Mouse (Mus musculus) left cerebral cortex, adult 18-20 months (tissue): ENCODE results near the gene Depp1. TPM values are rescaled to one million over a fixed set of nuclear protein-coding genes. Genes with fewer than 3 reads are reported as not detected.
A peak's percentile ranks its signal among the peaks of the same experiment; 100 is the strongest.

ENCODE experiments used
- DNase-seq, 2 experiments: peaks; one replicate each; pipeline ENCODE4 v3.0.0; 2021 to 2022; ENCODE audit warnings: low spot score in 2 of 2, mixed read lengths in 1 of 2
- total RNA-seq, 2 experiments: library from RNA; stranded (reverse); gene quantifications; 2 replicates each; pipeline ENCODE4 v1.2.3; 2021

Gene Depp1
- total RNA-seq, 2 experiments from 2014 or later = 1.4 to 2.5 TPM

DNA sequence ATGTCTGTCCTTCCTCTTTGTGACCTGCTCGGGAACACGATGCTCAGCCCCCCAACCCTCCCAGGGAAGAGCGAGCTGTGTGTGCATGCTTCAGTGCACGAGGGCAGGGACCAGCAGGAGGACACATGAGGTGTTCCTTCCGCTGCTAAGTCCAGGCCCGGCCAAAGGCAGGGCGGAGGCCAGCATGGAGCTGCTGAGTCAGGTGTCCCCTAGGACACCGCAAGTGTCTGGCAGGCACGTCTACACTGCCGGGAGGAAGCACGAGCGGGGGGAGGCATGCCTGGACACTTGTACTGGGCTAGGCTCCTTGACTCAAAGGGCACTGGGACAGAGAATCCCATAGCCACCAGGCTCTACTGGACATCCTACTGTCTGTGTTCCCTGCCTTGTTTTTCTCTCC, 2.6 kb upstream of the Depp1 start:
- no peak for DNase-seq

- no peak for DNase-seq
Observed at GRCm38 (mm10) chr6:116649811-116650210, 598 bp upstream of the Depp1 start.

DNA sequence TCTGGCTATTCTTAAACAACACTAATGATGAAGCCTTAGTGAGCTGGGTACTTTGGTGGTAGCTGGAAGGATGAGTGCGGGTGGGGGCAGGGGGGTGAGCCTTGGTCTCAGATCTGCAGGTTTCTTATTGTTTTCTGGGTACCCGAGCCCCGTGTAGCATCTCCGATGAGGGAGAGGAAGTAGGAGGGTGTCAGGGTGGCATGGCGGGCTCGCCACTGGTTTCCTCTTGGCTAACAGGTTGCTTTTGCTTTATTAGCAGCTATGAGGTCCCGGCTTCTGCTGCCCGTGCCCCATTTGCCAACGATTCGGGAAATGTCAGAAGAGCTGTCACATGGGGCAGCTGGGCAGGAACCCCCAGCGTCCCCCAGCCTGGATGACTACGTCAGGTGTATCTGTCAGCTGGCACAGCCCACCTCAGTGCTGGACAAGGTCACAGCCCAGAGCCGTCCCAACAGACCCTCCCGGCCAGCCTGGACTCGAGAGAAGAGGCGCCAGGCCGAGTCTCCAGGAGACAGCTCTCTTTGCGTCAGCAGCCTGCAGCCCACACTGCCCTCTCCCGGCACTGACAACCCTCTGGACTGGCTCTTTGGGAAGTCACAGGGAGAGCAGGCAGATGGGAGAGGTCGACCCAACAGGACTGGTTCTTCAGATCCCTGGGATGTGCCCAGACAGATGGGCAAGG, 1.2 kb downstream of the Depp1 start:
- no peak for DNase-seq

DNA sequence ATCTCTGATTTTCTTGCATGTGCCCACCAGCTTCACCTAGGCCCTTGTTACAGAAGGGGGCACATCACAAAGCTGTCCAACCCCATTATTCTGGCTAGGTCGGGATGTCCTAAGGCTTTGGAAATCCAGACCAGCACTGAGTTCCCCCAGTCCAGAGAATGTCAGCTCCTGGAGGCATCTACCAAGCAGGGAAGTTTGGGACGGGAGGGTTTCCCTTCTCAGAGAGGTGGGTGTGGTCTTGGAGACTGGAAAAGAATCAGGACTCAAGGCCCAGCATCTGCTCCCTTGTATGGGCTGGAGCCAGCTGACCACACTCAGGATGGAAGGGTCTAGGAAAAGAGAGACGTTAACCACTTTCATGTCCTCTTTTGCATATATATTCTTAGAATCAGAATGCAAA, 2.8 kb downstream of the Depp1 start:
- DNase-seq = no peak

GRCm38 (mm10) chr6:116653684-116654454, 3.5 kb downstream of the Depp1 start:
- DNase-seq = peak; percentile 60 to 68

GRCm38 (mm10) chr6:116663364-116663763, 13.0 kb downstream of the Depp1 start:
- DNase-seq = no peak

DNA sequence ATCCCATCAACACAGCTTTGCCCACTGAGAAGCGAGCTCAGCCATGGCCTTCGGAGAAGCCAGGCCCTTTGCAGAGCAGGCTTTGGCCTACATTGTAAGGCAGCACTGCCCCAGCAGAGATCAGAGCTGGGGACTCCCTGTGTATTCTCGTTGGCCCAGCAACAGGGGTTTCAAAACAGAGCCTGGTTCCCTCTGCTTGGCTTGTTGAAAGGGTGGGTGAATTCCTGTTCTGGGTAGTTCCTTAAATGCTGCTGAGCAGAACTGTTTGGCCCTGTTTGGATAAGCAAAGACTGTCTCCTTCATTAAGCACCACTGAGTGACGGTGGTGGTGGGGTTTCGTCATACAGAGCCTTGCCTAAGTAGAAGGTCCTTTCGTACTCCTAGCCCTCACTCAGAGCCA, 13.6 kb downstream of the Depp1 start:
- no peak for DNase-seq

GRCm38 (mm10) chr6:116664830-116665229, 14.4 kb downstream of the Depp1 start:
- DNase-seq = no peak

DNA sequence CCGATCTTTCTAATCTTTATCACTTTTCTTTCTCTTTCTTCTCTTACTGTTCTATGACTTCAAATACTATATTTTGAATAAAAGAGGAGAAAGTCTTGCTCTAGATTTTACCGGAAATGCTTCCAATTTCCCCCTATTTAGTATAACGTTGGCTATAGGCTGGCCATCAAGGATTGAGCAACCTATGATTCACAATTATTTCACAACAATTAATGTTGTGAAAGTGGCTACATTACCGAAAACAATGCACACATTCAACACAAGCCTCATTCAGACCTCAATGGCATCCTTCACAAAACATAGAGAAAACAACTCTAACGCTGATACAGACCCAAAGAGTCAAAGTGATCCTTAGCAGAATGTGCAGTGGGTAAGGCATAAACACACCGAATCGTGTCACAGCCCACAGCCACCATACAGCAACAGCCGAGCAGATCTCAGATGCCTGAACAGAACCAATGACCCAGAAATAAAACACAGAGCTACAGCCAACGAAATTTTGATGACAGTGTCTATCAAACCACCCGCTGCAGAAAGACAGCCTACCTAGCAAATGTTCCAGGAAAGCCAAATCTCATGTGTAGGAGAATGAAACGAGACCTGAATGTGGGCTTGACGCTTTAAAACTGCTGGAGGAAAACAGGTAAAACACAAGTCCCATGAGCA, 15.8 kb downstream of the Depp1 start:
- DNase-seq = no peak

- no peak for DNase-seq
Observed at GRCm38 (mm10) chr6:116666892-116667291, 16.5 kb downstream of the Depp1 start.

DNA sequence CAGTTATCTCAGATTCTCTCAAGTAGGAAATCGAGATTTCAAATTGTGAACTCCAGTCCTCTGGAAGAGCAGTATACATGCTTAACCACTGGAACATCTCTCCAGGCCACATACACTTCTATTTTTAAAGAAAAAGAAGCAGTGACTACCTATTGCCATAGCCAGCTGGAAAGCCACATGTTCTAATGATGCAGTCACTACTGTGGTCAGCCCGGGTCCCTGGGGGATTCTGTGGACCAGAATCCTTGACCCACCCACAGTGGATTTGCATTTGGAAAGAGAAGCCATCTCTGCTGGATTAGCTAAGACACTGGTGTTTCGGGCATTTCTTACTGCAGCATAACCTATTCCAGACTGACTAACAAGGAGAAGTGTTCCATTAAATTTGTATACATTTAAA, 17.0 kb downstream of the Depp1 start:
- DNase-seq = no peak

- DNase-seq = no peak
Observed at GRCm38 (mm10) chr6:116668682-116669470, 18.5 kb downstream of the Depp1 start.

DNA sequence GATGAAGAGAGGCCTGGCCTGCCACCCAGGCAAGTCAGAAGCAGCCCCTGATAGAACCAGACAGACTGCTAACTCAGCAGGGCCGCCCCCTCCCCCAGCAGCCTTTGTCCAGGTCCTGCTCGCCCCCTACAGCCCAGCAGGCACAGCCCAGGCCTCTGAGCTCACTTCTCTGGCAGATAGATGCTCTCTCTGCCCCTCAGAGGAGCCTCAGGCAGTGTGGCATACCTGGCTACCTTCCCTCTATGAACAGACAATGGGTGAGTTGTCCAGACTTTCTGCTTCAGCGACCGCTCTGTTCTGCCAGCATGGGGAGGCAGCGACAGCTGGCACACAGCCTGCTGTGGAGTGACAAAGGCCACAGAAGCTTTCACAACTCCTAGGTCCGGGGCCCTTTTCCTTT, 19.7 kb downstream of the Depp1 start:
- no peak for DNase-seq

DNA sequence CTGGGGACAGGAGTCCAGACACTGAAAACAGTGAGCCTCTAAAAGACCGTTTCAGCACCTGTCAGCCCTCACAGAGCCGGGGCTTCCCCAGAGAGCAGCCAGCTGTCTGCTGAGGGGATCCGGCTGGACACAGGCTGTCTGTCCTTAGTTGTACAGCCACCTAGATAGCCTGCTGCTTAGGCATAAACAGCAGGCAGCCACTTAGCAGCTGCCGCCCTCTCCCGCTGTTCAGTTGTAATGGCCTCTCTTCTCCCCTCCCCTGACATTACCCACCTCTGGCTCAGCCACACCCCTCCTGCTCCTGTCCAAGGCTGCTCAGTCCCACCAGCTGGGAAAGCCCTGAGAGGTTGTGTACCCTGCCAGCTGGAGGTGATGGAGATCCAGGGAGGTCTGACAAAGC, 20.6 kb downstream of the Depp1 start:
- DNase-seq = no peak

- DNase-seq = no peak
Observed at GRCm38 (mm10) chr6:116671768-116672167, 21.4 kb downstream of the Depp1 start.

- DNase-seq = no peak
Observed at GRCm38 (mm10) chr6:116672349-116672748, 21.9 kb downstream of the Depp1 start.

- peak; percentile 59 to 65 for DNase-seq
Observed at GRCm38 (mm10) chr6:116673471-116674282, 23.3 kb downstream of the Depp1 start, which contains the start of gene Rassf4. Rassf4 (minus strand) TSS chr6:116673952.

DNA sequence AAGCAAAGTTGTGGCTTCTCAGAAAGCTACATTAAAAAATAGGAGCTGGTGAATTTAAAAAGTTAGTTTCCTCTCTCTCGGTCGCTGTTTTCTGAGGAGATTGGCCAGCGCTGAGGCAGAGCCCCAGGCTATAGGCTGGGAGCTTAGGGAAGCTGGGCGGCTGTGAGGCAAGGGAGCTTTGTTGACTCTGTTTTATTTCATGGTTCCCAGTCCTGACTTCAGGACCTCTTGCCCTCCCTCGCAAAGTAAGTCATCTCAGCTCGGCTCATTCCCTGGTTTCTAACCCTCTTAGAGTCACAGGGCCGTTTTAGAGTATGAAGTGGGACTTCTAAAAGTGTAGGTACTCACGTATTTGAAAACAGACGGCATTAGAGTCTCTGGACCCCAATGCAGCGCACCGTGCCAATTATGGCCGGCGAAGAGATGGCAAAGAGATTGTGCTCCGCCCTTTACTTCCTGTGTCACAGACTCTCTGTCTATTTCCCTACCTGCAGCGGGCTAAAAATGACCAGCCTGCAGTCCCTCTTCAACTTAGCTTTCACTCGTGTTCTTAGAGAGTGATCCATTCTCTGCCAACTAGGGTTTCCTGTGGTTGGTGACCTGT, 24.0 kb downstream of the Depp1 start:
- no peak for DNase-seq

- DNase-seq = no peak
Observed at GRCm38 (mm10) chr6:116676355-116676913, 26.0 kb downstream of the Depp1 start.

DNA sequence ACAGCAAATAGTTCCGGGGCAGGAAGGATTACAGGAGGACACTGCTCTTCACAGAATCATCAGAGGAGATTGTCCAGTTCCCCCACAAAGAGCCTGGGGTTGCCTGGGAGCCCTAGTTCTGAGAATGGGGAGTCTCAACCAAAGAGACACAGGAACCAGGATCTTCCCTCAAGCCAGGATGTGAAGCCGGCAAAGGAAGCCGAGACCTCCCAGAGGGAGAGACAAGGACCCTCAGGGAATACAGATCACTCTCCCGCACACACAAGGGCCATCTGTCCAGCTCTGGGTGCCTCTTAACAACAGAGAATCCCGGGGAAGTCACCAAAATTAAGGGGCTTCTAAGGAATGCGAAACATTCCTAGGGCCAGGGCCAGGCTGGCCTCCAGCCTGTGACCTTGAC, 26.9 kb downstream of the Depp1 start:
- no peak for DNase-seq
